Mouse (Mus musculus): ENCODE data around the gene Polr1d. TPM values are rescaled to one million over a fixed set of nuclear protein-coding genes. Genes with fewer than 3 reads are reported as not detected.

Gene Polr1d
- 100 to 1,000 TPM; 105 TPM for total RNA-seq (2021)
- long read RNA-seq, experiment 1, transcript Polr1d-201 (2 exons, 1,196 nt): minor isoform, 33 of 70 reads
- long read RNA-seq, experiment 1, transcript Polr1d-202 (3 exons, 1,137 nt): major isoform, 36 of 70 reads
- long read RNA-seq, experiment 1, partial matches to known transcripts: 0 of 70 reads
- long read RNA-seq, experiment 1, other reads (novel, unspliced or antisense): 1 of 70 reads
- long read RNA-seq, experiment 2, transcript Polr1d-201 (2 exons, 1,196 nt): minor isoform, 33 of 83 reads
- long read RNA-seq, experiment 2, transcript Polr1d-202 (3 exons, 1,137 nt): major isoform, 44 of 83 reads
- long read RNA-seq, experiment 2, partial matches to known transcripts: 2 of 83 reads
- long read RNA-seq, experiment 2, other reads (novel, unspliced or antisense): 4 of 83 reads

GRCm38 (mm10) chr5:147076799-147077165 lies at the start of gene Polr1d:
Gene Polr1d (plus strand): TSS chr5:147077050.
- no peak for DNase-seq (ENCODE audit: low spot score in 2 of 2)

GRCm38 (mm10) chr5:147031281-147031680 lies 45.6 kb upstream of the Polr1d start:
- no peak for DNase-seq (ENCODE audit: low spot score in 2 of 2)

DNA sequence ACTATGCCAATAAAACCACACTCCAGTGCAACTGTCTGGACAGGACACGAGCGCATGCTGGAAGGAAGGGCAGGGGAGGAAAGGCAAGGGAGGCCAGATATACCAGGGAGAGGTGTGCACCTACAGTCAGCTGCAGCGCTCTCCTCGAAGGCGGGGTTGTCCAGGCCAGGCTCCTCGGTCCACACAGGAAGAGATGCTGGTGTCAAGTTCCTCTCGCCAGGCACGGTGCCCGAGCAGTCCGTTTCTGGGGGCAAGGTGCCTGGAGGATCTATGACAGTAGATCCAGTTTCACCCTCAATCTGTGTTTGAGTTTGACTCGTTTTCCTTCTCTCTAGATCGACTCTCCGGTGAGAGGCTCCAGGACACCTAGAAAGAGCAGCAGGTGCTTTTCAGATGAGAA lies 43.7 kb upstream of the Polr1d start:
- no peak for DNase-seq (ENCODE audit: low spot score in 2 of 2)

DNA sequence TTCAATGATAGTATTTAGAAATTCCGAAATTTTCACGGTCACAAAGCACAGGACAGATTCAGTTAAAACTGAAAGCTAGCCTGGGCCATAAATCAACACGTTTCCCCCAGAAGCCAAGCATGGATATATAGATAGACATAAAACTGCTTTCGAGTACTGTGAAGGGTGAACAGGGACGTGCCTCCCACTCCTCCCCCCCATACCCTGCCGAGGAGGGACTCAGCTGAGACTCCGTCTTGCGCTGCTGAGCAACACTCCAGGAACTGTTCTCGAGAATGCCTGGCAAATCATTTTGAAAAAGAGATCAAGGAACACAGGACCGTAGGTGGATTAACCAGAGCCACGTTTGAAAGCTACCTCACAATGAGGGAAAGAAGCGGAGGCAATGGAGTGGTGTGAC lies 42.6 kb upstream of the Polr1d start:
- DNase-seq (ENCODE audit: low spot score in 2 of 2): no peak

- no peak for DNase-seq (ENCODE audit: low spot score in 2 of 2)
Measured at GRCm38 (mm10) chr5:147035301-147035700, 41.5 kb upstream of the Polr1d start.

DNA sequence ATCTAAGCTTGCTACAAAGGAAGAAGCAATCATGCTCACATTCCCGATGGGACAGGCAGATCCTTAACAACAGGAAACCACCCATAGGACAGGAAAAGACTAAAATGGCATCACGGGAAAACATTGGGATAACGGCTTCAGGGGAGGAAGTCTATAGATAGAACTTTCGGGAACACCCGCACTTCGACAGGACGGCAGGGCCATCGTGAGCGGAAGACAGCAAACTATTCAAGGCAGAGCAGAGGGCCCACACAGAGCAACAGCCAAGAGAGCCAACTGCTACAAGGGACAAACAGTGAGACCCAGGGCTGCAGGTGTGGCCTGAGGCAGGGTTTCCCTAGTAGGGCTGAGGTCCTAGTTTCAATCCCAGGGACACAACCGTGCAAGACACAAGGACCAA lies 40.8 kb upstream of the Polr1d start:
- DNase-seq (ENCODE audit: low spot score in 2 of 2): no peak

GRCm38 (mm10) chr5:147036661-147037060 lies 40.2 kb upstream of the Polr1d start:
- no peak for DNase-seq (ENCODE audit: low spot score in 2 of 2)

- DNase-seq (ENCODE audit: low spot score in 2 of 2): no peak
Measured at GRCm38 (mm10) chr5:147037601-147038000, 39.2 kb upstream of the Polr1d start.

DNA sequence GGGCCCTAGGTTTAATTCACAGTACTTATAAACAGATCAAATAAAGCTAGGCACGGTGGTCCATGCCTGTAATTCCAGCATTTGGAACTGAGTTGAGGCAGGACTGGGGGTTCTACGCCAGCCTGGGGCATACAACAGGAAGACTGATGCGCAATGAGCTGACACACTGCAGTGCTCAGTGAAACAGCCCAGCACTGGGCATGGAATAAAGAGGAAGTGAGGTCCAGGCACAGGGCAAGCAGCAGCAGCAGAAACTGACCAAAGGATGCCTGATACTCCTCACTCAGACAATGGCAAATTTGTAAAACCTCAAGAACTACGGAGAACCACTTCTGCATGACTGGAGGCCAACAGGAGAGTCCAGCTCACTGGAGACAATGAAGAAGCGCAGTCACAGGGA lies 37.5 kb upstream of the Polr1d start:
- DNase-seq (ENCODE audit: low spot score in 2 of 2): no peak

DNA sequence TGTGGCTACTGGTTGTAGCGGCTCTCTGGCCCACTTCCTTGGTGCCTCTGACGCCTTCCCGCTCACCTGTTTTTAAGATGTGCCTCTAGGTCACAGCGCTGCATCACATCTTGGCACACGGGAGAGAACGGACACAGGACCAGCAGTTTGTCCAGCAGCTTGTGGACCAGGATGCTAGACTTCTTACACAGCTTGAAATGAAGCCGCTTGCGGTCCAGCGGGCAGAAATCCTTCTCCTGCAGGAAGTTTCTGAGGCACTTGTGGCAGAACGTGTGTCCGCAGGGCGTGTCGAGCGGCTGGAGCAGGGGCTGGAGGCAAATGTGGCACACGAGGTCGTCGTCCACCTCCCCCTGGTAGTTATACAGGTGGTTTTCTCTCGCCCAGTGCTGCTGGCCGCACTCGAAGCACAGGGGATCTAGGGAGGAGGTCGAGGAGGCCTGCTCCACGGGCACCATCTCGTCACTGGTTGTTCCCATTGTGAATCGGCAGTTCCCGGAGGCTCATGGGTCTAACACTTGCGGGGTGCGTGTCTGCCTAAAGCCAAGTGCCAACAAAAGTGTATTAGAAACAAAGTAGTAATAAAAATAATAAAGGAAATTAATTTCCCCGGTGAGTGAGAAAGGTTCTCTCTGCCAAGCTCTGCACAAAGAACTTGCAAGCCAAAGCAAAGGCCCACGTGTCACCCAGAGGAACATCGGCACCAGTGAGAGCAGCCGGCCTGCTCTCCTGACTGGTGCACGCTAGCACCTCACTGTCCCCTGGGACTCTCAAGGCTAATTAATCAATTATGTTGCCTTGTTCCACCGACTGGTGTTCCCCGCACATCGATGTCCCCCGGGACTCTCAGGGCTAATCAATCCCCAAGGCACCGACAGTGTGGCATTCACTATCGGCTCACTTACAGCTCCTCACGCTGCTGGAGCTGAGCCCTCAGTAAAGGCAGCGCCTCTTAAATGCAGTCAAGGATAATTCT lies 34.6 kb upstream of the Polr1d start:
- no peak for DNase-seq (ENCODE audit: low spot score in 2 of 2)

GRCm38 (mm10) chr5:147043240-147043844 lies 33.5 kb upstream of the Polr1d start:
- no peak for DNase-seq (ENCODE audit: low spot score in 2 of 2)

DNA sequence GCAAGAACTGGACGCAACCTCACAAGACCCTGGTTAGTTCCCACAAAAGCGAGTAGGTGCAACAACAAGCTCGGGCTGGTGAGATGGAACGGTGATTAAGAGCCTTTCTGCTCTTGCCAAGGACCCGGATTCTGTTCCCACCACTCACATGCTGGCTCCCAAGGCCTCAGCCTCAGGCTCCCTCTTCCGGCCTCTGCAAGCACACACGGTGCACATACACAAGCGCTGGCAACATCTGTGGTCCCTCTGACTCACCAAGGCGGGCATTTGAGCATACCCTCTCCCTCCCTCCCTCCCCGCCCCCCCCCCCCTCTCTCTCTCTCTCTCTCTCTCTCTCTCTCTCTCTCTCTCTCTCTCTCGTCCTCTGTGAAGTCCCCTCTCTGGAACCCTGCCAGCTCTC lies 31.5 kb upstream of the Polr1d start:
- DNase-seq (ENCODE audit: low spot score in 2 of 2): no peak

- no peak for DNase-seq (ENCODE audit: low spot score in 2 of 2)
Measured at GRCm38 (mm10) chr5:147045929-147046328, 30.9 kb upstream of the Polr1d start.

DNA sequence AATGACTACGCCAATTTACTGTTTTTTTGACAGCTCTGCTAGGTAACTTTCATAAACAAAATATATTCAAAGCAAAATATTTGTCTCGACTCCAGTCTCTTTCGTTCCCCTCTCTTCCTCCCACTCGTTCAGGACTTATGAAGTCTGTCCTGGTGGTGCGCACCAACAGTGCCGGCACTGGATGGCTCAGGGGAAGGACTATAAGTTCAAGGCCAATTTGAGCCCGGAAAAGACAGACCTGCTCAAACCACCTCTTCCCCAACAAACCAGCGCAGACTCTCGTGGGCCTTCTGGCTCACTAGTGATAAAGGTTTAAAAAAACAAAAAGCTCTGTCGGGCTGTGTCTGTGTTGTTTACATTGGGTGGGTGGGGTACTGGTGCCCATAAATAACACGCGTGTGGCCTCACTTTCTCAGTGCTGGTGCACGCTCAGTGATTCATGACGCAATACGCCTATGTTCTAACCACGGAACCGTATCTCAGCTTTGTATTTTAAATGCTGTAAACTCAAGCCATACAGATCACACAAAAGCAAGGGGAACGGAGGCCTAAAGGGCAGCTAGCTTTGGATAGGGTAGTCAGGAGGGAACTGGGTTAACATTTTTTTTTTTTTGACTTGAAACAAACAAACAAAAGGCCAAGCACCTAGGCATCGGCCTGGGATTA lies 27.2 kb upstream of the Polr1d start:
- no peak for DNase-seq (ENCODE audit: low spot score in 2 of 2)

DNA sequence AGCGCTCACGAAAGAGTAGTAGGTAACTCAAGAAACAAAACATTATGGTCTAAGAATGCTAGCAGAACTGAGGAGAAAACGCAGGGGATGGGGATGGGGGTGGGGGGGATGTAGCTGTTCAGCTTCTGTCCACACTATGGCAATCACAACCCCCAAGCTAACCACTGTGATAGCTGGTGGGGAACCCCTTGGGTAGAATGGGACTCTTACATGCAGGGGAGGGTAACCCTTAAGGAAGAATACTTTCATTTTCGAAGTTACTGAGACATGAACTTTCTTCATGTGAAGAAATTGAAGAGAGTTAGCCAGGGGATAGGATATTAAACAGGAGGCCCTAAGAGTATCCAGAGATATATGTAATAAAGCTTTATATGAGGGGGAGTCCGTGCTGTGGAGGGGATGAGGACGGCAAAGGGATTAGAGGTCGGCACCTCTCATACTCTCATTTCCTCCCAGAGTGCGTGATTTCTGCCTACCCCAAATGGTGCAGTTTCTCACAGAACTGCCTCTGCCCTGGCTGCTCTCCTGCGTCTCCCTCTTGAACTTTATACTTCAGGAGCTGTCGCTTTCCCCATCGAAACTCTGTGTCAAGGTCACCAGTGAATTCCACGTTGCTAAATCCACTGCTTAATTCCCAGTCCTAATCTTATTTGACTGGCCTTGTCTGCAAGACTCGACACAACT lies 25.9 kb upstream of the Polr1d start:
- DNase-seq (ENCODE audit: low spot score in 2 of 2): no peak

- no peak for DNase-seq (ENCODE audit: low spot score in 2 of 2)
Measured at GRCm38 (mm10) chr5:147051500-147052308, 25.1 kb upstream of the Polr1d start.

- DNase-seq (ENCODE audit: low spot score in 2 of 2): no peak
Measured at GRCm38 (mm10) chr5:147052309-147052558, 24.6 kb upstream of the Polr1d start.

- no peak for DNase-seq (ENCODE audit: low spot score in 2 of 2)
Measured at GRCm38 (mm10) chr5:147053071-147053470, 23.8 kb upstream of the Polr1d start.

DNA sequence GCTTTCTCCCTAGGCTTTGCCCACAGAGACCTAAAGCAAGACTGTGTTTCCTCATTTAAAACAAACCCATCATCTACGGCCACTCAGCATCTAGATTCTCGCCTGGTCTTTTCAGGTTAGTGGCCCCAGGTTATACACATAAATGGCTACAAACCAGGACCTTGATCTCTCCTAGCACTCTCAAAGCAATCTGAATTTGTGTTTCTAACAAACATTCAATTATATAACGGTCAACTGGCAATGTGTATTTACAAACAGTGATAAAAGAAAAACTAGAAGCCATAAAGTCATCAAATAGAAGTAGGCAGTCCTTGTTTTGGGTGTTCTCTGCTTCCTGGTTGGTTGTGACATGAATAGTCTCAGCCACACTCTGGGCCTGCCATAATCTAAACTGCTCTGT lies 23.4 kb upstream of the Polr1d start:
- DNase-seq (ENCODE audit: low spot score in 2 of 2): no peak

- DNase-seq (ENCODE audit: low spot score in 2 of 2): no peak
Measured at GRCm38 (mm10) chr5:147054328-147054727, 22.5 kb upstream of the Polr1d start.
